Mouse (Mus musculus) ES-E14 (cell line): ENCODE data around the gene S100pbp. TPM values are rescaled to one million over a fixed set of nuclear protein-coding genes. Genes with fewer than 3 reads are reported as not detected.

ENCODE experiments used
- DNase-seq: peaks from one replicate; pipeline ENCODE4 v3.0.0-alpha.2; 2013; ENCODE audit warnings: low read depth, low spot score
- H3K27ac ChIP-seq: 2 replicates; pipeline ENCODE4 v1.5.1; 2012; ENCODE audit warnings: low read depth, mild to moderate bottlenecking, low read length, moderate library complexity, mixed read lengths; ENCODE audit not compliant: poor library complexity, insufficient read depth, severe bottlenecking
- H3K36me3 ChIP-seq: 2 replicates; pipeline ENCODE4 v1.6.1; 2012; ENCODE audit warnings: mild to moderate bottlenecking, low read length, moderate library complexity, mixed read lengths; ENCODE audit not compliant: control insufficient read depth, poor library complexity, insufficient read depth, severe bottlenecking
- H3K4me1 ChIP-seq, 2 experiments: fragments of 150-350 bp in 1 of 2; sonication (generic) in 1 of 2; 2 replicates each; pipeline ENCODE4 v1.6.1; 2012; ENCODE audit warnings: low read length in 2 of 2, mild to moderate bottlenecking in 1 of 2, mixed read lengths in 1 of 2; ENCODE audit not compliant: control insufficient read depth in 2 of 2, insufficient read depth in 2 of 2, poor library complexity in 1 of 2
- H3K4me3 ChIP-seq, 2 experiments: fragments of 150-350 bp in 1 of 2; sonication (generic) in 1 of 2; 2 replicates each; pipeline ENCODE4 v1.5.1; 2012; ENCODE audit warnings: low read length in 2 of 2, low read depth in 1 of 2, mild to moderate bottlenecking in 1 of 2, mixed read lengths in 1 of 2; ENCODE audit not compliant: insufficient read depth in 1 of 2, poor library complexity in 1 of 2, severe bottlenecking in 1 of 2
- H3K9ac ChIP-seq: 2 replicates; pipeline ENCODE4 v1.6.1; 2012; ENCODE audit warnings: low read depth, mild to moderate bottlenecking, low read length, mixed read lengths; ENCODE audit not compliant: poor library complexity, insufficient read depth, severe bottlenecking
- H3K9me3 ChIP-seq: fragments of 150-350 bp; sonication (generic); 2 replicates; pipeline ENCODE4 v1.6.1; 2012; ENCODE audit warnings: low read depth, mild to moderate bottlenecking, low read length; ENCODE audit not compliant: control insufficient read depth, insufficient read depth
- CHD2 ChIP-seq: IDR thresholded peaks from 2 replicates; pipeline ENCODE4 v1.6.1; 2014; ENCODE audit warnings: mild to moderate bottlenecking, low read depth, low read length, inconsistent platforms
- HCFC1 ChIP-seq: IDR thresholded peaks from 2 replicates; pipeline ENCODE4 v1.6.1; 2012; ENCODE audit warnings: low read length, inconsistent platforms, borderline replicate concordance; ENCODE audit not compliant: insufficient read depth
- MAFK ChIP-seq: IDR thresholded peaks from 2 replicates; pipeline ENCODE4 v1.6.1; 2014; ENCODE audit warnings: mild to moderate bottlenecking, low read depth, low read length, inconsistent platforms; ENCODE audit not compliant: insufficient read depth
- ZC3H11A ChIP-seq: IDR thresholded peaks from 2 replicates; pipeline ENCODE4 v1.6.1; 2012; ENCODE audit warnings: low read depth, mild to moderate bottlenecking, inconsistent platforms, low read length, borderline replicate concordance
- ZNF384 ChIP-seq: IDR thresholded peaks from 2 replicates; pipeline ENCODE4 v1.6.1; 2012; ENCODE audit warnings: low read depth, low read length, inconsistent platforms
- in situ Hi-C, 2 experiments: fragments of 600-800 bp; cut with MboI; formaldehyde crosslinking; loops; one replicate each; pipeline ENCODE4 v1.15.1; 2025; ENCODE audit warnings: low sequenced_read_pairs in 2 of 2, inconsistent platforms in 1 of 2; ENCODE audit not compliant: unreplicated experiment in 2 of 2
- total RNA-seq: library from RNA; depleted of rRNA; stranded (reverse); fragments of 300-350 nt; gene quantifications from 2 replicates; pipeline ENCODE4 v1.2.3, GENCODE M21; 2012

S100pbp gene
- total RNA-seq, 1 experiment, result 25.7 TPM

DNA sequence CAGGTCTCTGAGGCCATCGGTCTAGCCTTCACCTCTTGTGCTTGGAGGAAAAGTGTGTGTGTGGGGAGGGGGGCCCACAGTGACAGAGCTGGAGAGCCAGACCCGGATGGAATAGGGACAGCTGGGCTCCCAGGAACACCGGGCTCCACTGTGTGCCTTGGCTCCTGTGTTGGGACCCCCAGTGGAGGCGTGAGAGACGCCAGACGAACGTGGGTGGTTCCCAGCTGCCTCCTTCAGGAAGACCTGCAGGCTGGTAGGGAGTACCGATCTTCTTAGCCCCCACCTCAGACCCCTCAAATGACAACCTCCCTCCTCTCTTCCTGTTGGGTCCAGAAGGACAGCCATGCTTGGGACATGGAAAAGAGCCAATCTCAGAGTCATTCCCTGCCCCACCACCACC is 66.8 kb downstream of the S100pbp start:
- H3K9ac ChIP-seq, result no peak overlapping the region
- H3K4me1 ChIP-seq, result peaks cover 0 to 22% of the 10 kb centered on the region in 2 experiments; a peak in 2 of 4 replicates
- TF ChIP-seq MAFK (no peak), ZNF384 (no peak)
- no peaks in the 10 kb centered on the region for H3K9me3 ChIP-seq
- H3K36me3 ChIP-seq, result no peaks in the 10 kb centered on the region
- in situ Hi-C loops, result no loop called here
- H3K27ac ChIP-seq, result no peak overlapping the region
- H3K4me3 ChIP-seq, result no peak overlapping the region
- no peak for DNase-seq

DNA sequence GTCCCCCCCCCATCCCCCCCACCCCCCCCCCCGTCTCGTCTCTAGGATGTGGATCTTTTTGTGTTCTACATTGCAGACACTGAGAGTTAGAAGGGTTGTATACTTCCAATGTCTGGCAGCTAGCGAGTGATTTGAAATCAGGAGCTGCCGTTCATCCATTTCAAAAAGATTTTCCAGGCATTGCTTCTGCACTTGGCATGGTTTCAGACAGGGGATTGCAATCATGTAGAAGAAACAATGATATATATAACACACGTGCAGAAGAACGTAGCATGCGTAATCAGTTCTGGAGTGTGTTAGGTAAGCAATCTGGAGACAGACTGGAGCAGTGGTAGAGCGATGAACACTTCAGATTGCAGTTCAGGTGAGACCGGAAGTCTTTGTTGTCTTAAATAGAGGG is 67.4 kb downstream of the S100pbp start:
- H3K9ac ChIP-seq, result no peak overlapping the region
- in situ Hi-C loops, result no loop called here
- no peak overlapping the region for H3K4me3 ChIP-seq
- no peak for TF ChIP-seq MAFK
- no peak for TF ChIP-seq ZC3H11A
- TF ChIP-seq CHD2, result no peak
- peaks cover 0 to 22% of the 10 kb centered on the region in 2 experiments; a peak in 2 of 4 replicates for H3K4me1 ChIP-seq
- H3K9me3 ChIP-seq, result no peaks in the 10 kb centered on the region
- no peak for DNase-seq
- no peaks in the 10 kb centered on the region for H3K36me3 ChIP-seq
- no peak overlapping the region for H3K27ac ChIP-seq

DNA sequence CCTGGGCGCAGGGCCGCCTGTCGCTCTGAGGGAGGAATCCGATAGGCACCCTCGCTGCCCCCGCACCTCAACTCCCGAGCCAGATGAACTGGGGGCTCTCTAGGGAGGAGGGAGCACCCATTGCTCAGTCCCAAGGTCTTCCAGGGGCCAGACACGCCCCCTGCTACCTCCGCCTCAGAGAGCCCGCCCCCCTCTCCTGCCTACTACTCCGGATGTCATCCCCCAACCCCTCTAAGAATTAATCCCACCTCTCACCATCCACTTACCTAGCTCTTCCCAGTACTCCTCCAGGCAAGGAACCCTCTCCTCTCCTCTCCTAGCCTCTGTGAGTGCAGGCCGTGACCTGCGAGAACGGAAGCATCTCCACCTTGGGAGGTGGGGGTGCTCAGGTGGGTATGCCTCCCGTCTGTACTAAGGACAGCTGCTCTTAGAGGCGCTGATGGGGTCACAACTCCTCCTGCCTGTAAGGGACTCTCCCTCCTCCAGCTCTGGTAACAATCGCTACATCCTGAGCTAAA is 67.9 kb downstream of the S100pbp start, which contains the start of gene Hpca:
Gene Hpca, minus strand, starts transcription at position 468 of the 518 bp plus-strand sequence.
- Histone ChIP-seq H3K4me3 (peak within 1 kb of the TSS; percentile 64 to 65), H3K36me3 (no peaks in the 10 kb centered on the region), H3K9me3 (no peaks in the 10 kb centered on the region), H3K9ac (no peak within 1 kb of the TSS; the same call in 1 of the 2 replicates), H3K4me1 (peaks cover 0 to 22% of the 10 kb centered on the region in 2 experiments; a peak in 2 of 4 replicates), H3K27ac (no peak within 1 kb of the TSS)
- no peak for DNase-seq
- TF ChIP-seq ZNF384 (no peak), CHD2 (no peak)
- in situ Hi-C loops, result no loop called here

DNA sequence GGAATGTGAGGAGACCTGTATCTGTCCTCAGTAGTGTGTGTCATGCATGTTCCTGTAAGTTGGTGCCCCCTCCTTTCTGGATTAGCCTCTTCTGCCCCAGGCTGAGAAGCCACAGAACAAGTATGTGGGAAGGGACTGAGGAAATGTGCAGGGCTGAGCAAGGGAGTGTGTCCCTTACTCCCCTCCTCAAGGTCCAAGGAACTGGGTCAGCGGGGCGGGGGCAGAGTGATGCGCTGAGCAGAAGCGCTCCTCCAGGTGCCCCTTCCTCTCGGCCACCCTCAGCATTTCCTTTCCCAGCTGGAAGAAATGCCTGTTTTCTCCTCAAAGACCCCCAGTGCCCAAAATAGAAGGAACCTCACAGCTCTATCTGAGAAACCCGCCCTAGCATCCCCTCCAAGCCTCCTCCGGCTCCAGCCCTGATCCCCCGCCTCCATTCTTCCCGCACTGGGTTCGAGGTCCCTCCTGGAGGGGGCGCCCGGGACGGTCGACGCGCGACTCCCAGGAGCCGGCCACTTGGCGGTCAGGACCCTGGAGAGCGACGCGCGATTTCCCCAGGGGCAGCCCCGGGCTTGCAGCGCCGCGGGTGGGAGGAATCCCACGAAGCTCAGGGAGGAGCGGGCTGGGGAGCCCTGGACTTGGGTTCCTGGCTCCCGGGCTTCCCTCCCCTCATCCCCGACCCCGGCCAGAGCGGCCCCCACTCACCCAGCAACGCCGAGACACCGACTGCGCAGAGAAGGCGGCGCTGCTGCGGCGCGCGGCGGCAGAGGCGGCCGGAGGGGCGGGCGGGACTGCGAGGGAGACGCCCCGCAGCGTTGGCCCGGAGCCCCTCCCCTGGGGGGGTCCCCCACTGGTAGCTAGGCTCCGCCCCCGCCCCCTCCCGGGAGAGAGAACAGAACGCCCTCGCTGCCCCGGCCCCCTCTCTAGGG is 68.7 kb downstream of the S100pbp start:
- Histone ChIP-seq H3K27ac (no peak overlapping the region), H3K4me3 (peak overlapping the region; percentile 64 to 65), H3K4me1 (peaks cover 0 to 17% of the 10 kb centered on the region in 2 experiments; a peak in 2 of 4 replicates), H3K9ac (no peak overlapping the region; the same call in 1 of the 2 replicates), H3K9me3 (no peaks in the 10 kb centered on the region), H3K36me3 (no peaks in the 10 kb centered on the region)
- in situ Hi-C loops, result no loop called here
- TF ChIP-seq ZNF384 (no peak), CHD2 (no peak), MAFK (no peak), ZC3H11A (no peak)
- peak; percentile 75 for DNase-seq

DNA sequence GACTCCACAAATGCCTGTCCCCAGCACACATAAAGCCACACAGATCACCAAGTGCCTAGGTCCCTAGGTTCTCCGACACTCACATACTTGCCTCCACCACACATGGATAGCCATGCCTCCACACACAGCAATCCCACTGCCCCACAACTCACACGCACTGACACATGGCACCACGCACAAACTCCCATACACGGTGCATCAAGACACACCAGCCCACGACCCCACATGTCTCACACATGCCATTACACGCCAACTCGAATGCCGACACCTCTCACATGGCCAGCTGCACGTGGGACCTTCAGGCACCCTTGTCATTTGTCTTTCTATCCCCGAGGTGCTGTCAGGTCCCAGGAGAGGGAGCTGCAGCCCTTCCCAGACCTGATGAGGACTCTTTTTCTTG is 69.8 kb downstream of the S100pbp start:
- Histone ChIP-seq H3K27ac (no peak overlapping the region), H3K9ac (no peak overlapping the region), H3K9me3 (no peaks in the 10 kb centered on the region), H3K4me3 (no peak overlapping the region), H3K4me1 (peaks cover 0 to 9% of the 10 kb centered on the region in 2 experiments; a peak in 2 of 4 replicates), H3K36me3 (no peaks in the 10 kb centered on the region)
- in situ Hi-C loops, result no loop called here
- TF ChIP-seq MAFK (no peak), HCFC1 (no peak), CHD2 (no peak), ZNF384 (no peak), ZC3H11A (no peak)
- DNase-seq, result no peak
